Mouse (Mus musculus) neural tube, embryonic 10.5 days (tissue): Measurements from ENCODE around the gene Dock2.

ENCODE experiments used
- DNase-seq: peaks from one replicate; pipeline ENCODE4 v3.0.0-alpha.2; 2017; ENCODE audit warnings: low spot score; ENCODE audit errors: extremely low spot score

Dock2 gene

DNA sequence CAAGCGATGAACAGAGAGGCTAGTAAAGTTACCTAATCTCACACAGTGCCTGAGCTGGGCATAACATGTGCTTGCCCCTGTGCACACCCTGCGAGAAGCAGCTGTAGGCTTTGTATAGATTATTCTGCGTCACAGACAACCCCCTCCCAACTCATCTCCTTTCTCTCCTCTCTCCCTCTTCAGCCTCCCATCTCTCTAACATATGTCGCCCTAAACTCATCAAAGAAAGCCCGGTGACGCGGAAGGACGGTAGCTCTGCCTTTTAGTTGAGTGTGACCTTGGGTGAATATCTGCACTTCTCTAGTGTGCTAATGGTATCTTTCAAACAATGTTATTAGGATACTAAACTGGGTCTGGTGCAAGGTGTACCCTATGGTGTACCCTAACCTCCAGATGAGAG lies 13.7 kb downstream of the Dock2 start:
- no peak for DNase-seq

- no peak for DNase-seq
Measured at GRCm38 (mm10) chr11:34769396-34769795, 14.3 kb downstream of the Dock2 start.

DNA sequence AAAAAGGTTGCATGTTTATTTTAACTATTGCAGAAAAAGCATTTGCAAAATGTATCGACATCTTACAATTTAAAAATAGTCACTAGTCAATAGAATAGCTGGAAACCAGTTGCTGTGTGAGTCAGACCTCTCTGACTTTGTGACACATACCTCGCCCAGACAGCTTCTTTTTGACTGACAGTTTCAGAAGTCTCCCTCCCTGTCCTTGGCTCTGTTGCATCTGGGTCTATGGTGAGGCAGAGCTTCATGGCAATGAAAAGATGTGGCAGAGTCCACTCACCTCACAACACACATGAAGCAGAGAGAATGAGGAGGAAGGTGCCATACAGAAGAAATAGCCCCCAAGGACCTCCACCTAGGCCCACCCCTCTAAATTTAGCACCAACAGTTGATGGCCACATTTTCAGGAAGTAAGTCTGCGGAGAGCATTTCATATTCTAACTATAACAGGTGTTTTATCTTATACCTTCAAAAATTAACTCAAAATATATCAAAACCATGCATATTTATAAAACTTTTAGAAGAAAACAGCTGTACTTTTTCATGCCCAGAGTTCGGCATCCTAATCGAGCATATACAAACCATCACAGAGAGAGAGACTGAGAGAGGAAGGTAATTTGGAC lies 19.8 kb downstream of the Dock2 start:
- DNase-seq: no peak

GRCm38 (mm10) chr11:34762570-34763127 lies 21.0 kb downstream of the Dock2 start:
- DNase-seq: no peak

DNA sequence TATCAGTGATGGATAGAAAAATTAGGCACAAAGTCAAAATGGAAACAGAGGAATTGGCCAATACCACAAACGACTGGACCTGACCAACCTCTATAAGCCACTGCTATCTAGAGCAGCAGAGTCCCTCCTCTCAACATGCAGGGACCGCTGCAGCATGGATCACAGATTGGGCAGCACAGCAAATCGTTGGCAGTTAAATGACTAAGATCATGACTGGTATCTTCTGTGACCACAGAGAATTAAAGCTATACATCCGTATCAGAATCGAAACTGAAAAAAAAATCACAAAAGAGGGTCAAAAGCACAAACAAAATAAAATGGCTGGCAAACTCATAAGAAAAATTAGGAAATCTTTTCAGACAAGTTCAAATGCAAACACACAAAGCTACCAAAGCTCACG lies 21.6 kb downstream of the Dock2 start:
- DNase-seq: no peak

- no peak for DNase-seq
Measured at GRCm38 (mm10) chr11:34759582-34759981, 24.1 kb downstream of the Dock2 start.

- no peak for DNase-seq
Measured at GRCm38 (mm10) chr11:34741081-34741480, 42.6 kb downstream of the Dock2 start.

- DNase-seq: no peak
Measured at GRCm38 (mm10) chr11:34739816-34740215, 43.9 kb downstream of the Dock2 start.

- DNase-seq: peak; percentile 29
Measured at GRCm38 (mm10) chr11:34738945-34739344, 44.7 kb downstream of the Dock2 start.

DNA sequence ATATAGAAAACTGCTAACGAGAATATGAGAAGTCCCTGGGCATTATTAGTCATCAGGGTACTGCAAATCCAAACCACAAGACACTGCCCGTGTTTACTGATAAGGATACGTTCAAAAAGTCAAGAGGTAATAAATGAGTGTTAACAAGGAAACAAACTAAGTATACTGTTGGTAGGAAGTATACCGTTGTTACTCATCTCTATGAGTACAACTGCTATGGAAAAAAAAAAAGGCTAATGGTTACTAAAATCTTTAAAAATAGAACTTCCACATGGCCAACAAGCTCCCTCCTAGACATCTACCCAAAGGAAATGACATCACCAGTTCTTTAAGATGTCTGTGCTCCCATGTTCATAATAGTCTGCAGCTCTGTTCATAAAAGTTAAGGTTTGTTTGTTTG lies 46.5 kb downstream of the Dock2 start:
- no peak for DNase-seq

DNA sequence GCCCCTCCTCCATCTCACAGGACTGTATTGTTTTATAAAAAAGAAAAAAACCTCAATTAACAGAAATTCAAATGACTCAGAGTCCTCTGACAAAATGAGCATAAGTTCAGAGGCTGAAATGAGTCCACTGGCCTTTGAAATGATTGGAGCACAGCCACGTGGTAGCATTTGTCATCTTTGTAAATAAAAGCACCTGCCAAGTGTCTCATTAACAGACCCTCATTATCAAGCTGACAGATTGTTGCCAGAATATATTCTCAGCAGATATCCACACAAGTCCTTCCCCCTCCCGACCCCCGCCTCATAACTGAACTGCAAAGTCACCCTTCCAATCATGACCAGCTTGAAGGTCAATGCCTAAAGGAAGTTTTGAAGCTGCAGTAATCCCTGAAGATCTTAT lies 49.7 kb downstream of the Dock2 start:
- DNase-seq: no peak

DNA sequence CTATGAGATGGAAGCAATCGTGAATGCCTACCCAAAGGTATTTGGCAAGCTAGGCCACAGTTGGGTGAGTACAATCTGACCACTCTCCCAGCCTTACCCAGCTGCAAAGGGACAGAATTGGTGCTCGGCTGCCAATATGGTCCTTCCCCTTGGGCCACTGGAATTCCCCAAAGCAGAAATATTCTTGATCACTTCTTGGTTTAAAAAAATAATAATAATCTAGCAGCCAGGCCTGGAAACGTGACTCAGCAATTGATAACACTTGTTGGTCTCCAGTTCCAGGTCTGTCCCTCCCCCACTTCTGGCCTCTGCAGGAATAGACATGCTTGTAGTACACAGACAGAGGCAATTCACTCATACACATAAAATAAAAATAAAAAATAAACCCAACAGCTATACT lies 56.2 kb downstream of the Dock2 start:
- no peak for DNase-seq

- DNase-seq: no peak
Measured at GRCm38 (mm10) chr11:34726699-34727347, 56.9 kb downstream of the Dock2 start.

GRCm38 (mm10) chr11:34713360-34713759 lies 70.3 kb downstream of the Dock2 start:
- DNase-seq: no peak

- no peak for DNase-seq
Measured at GRCm38 (mm10) chr11:34708278-34708677, 75.4 kb downstream of the Dock2 start.

DNA sequence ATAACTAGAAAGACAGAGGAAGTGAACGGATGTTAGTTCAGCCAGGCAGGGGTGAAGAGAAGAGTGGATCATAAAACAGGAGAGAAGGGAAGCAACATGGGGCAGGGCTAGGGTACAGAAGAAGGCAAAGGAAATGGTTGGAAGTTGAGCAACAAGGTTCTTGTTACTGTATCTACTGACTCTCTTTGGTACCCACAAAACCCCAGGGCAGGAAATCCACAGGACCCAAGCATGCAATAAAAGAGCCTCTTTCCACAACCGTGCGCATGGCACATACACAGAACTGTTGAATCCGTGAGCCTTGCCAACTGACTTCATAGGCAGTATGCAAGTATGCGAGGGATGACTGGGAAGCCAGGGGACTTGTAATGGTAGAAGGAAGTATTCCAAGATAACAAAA lies 76.3 kb downstream of the Dock2 start:
- DNase-seq: no peak

DNA sequence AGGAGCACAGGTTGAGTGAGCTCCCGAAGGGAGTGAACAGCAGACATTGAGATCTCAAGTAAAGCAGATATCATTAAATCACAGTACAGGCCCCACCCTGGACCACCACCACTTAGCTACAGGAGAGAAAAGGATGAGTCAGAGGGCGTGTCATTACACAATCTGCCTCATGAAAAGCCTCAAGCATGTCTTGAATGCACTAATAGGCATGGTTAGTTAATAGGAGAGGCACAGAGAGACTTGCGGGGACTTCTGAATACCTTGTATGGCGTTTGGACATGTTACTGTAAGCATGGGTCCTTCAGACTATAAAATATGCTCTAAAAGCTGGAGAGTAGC lies 78.6 kb downstream of the Dock2 start:
- no peak for DNase-seq

GRCm38 (mm10) chr11:34704384-34705107 lies 79.1 kb downstream of the Dock2 start:
- no peak for DNase-seq

GRCm38 (mm10) chr11:34703851-34704250 lies 79.8 kb downstream of the Dock2 start:
- no peak for DNase-seq

- DNase-seq: no peak
Measured at GRCm38 (mm10) chr11:34681790-34682189, 101.9 kb downstream of the Dock2 start.

DNA sequence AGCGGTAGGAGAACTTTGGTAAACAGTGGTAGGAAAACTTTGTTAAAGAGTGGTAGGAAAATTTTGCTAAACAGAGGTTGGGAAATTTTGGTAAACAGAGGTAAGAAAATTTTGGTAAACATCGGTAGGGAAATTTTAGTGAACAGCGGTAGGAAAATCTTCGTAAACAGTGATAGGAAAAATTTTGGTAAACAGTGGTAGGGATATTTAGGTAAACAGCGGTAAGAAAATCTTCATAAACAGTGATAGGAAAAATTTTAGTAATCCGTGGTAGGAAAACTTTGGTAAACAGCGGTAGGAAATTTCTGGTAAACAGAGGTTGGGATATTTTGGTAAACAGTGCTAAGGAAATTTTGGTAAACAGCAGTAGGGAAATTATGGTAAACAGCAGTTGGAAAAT lies 239.1 kb downstream of the Dock2 start:
- no peak for DNase-seq

DNA sequence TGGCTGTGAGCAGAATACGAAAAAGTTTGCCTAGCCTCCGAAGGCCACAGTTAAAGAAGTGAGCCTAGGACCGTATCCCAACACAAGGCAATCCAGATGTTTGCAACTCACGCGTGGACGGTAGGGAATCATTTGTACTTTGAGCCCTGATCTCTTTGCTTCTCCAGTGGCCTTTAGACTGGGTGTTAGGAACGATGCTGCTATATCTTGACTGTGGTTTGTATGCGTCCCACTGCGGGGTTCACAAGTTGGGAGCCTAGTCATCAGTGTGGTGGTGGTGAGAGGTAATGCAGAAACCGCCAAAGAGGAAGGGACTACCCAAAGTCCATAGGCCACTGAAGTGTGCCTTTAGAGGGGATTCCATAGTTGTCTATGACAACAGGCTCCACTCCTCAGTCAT lies 251.6 kb downstream of the Dock2 start:
- DNase-seq: no peak

DNA sequence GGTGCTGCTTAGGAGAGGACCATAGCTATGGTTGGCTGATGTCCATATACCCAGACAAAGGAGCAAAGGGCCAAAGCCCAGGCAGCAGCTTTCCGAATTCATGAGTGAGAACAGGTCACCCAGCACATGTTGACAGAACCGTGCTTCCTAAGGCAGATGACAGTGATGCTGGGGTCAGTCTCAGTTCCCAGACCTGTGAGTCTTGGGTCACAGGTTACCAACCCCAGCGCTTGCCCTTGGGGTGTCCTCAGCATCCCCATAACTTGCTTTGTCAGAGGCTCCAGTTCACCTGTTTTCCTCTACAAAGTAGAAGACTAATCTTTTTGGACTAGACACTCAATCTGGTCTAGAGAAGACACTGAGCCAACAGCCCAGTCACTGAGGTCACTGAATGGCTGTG lies 252.7 kb downstream of the Dock2 start:
- no peak for DNase-seq
